Mouse (Mus musculus) macrophage (primary cell): Measurements from ENCODE around the gene Mbnl2. TPM values are rescaled to one million over a fixed set of nuclear protein-coding genes. Genes with fewer than 3 reads are reported as not detected.

Experiments
- H3K27ac ChIP-seq: fragments of 350-480 bp; formaldehyde crosslinking; 2 replicates; pipeline ENCODE4 v1.9.0; 2021
- H3K36me3 ChIP-seq: fragments of 350-480 bp; formaldehyde crosslinking; 2 replicates; pipeline ENCODE4 v1.9.0; 2021; ENCODE audit errors: inconsistent target
- H3K4me3 ChIP-seq: fragments of 350-480 bp; formaldehyde crosslinking; 2 replicates; pipeline ENCODE4 v1.9.0; 2021; ENCODE audit errors: inconsistent target
- H3K79me2 ChIP-seq: fragments of 350-480 bp; formaldehyde crosslinking; 2 replicates; pipeline ENCODE4 v1.9.0; 2021; ENCODE audit errors: inconsistent target
- WGBS: methylation state at CpG from one replicate; pipeline ENCODE4 v1.1.7; 2026; ENCODE audit warnings: inconsistent platforms; ENCODE audit not compliant: missing documents; 5-methylcytosine and 5-hydroxymethylcytosine counted together
- polyA plus RNA-seq: library from polyadenylated mRNA; stranded (reverse); fragments of 250-400 nt; gene quantifications from 3 replicates; pipeline ENCODE4 v1.2.4, GENCODE M21; 2018; ENCODE audit warnings: inconsistent platforms

The Mbnl2 gene
- polyA plus RNA-seq, 1 experiment from 2014 or later, result 126 TPM

- H3K27ac ChIP-seq, result no peak overlapping the region
- H3K4me3 ChIP-seq, result no peak overlapping the region
- WGBS, result 85% methylated on average over 7 of the region's 7 CpGs
- H3K36me3 ChIP-seq, result peaks cover 14% of the 10 kb centered on the region; the same call in 1 of the 2 replicates
- peaks cover 100% of the 10 kb centered on the region for H3K79me2 ChIP-seq
Observed at GRCm38 (mm10) chr14:120337731-120338462, 62.4 kb downstream of the Mbnl2 start.

GRCm38 (mm10) chr14:120338706-120339105, 63.2 kb downstream of the Mbnl2 start:
- peaks cover 12% of the 10 kb centered on the region; the same call in 1 of the 2 replicates for H3K36me3 ChIP-seq
- H3K27ac ChIP-seq, result no peak overlapping the region
- H3K4me3 ChIP-seq, result no peak overlapping the region
- peaks cover 100% of the 10 kb centered on the region for H3K79me2 ChIP-seq
- 96% methylated on average over 3 of the region's 3 CpGs for WGBS

GRCm38 (mm10) chr14:120341912-120342311, 66.4 kb downstream of the Mbnl2 start:
- Histone ChIP-seq H3K4me3 (no peak overlapping the region), H3K36me3 (peaks cover 10% of the 10 kb centered on the region; the same call in 1 of the 2 replicates), H3K27ac (no peak overlapping the region), H3K79me2 (peaks cover 100% of the 10 kb centered on the region)
- 53% methylated on average over 6 of the region's 6 CpGs for WGBS

GRCm38 (mm10) chr14:120342321-120342720, 66.9 kb downstream of the Mbnl2 start:
- H3K27ac ChIP-seq, result no peak overlapping the region
- peaks cover 100% of the 10 kb centered on the region for H3K79me2 ChIP-seq
- no peak overlapping the region for H3K4me3 ChIP-seq
- H3K36me3 ChIP-seq, result 0 out of 2 replicates have a peak, but pooled peaks cover 10% of the 10 kb centered on the region
- 96% methylated on average over 7 of the region's 7 CpGs for WGBS

GRCm38 (mm10) chr14:120344641-120345040, 69.2 kb downstream of the Mbnl2 start:
- Histone ChIP-seq H3K79me2 (peaks cover 100% of the 10 kb centered on the region), H3K36me3 (peaks cover 14% of the 10 kb centered on the region; the same call in 1 of the 2 replicates)
- 69% methylated on average over 4 of the region's 4 CpGs for WGBS

GRCm38 (mm10) chr14:120347410-120348315, 72.2 kb downstream of the Mbnl2 start:
- Histone ChIP-seq H3K36me3 (peaks cover 14% of the 10 kb centered on the region; the same call in 1 of the 2 replicates), H3K79me2 (peaks cover 100% of the 10 kb centered on the region), H3K4me3 (no peak overlapping the region), H3K27ac (no peak overlapping the region)
- 49% methylated on average over 11 of the region's 11 CpGs for WGBS

More at GRCm38 (mm10) chr14:120344641-120345040, 69.2 kb downstream of the Mbnl2 start:
- H3K4me3 ChIP-seq, result no peak overlapping the region
- no peak overlapping the region for H3K27ac ChIP-seq

GRCm38 (mm10) chr14:120349332-120349731, 73.9 kb downstream of the Mbnl2 start:
- Histone ChIP-seq H3K79me2 (peaks cover 100% of the 10 kb centered on the region), H3K27ac (no peak overlapping the region), H3K4me3 (no peak overlapping the region), H3K36me3 (peaks cover 14% of the 10 kb centered on the region; the same call in 1 of the 2 replicates)
- 98% methylated on average over 4 of the region's 4 CpGs for WGBS

- Histone ChIP-seq H3K27ac (no peak overlapping the region), H3K4me3 (no peak overlapping the region), H3K36me3 (peaks cover 4% of the 10 kb centered on the region; the same call in 1 of the 2 replicates), H3K79me2 (peaks cover 100% of the 10 kb centered on the region)
- 58% methylated on average over 13 of the region's 14 CpGs for WGBS
Observed at GRCm38 (mm10) chr14:120352136-120352843, 76.8 kb downstream of the Mbnl2 start.

GRCm38 (mm10) chr14:120353211-120353610, 77.7 kb downstream of the Mbnl2 start:
- WGBS, result 97% methylated on average over 9 of the region's 11 CpGs

GRCm38 (mm10) chr14:120354595-120354994, 79.1 kb downstream of the Mbnl2 start:
- Histone ChIP-seq H3K36me3 (no peaks in the 10 kb centered on the region), H3K79me2 (peaks cover 100% of the 10 kb centered on the region), H3K27ac (no peak overlapping the region), H3K4me3 (no peak overlapping the region)
- WGBS, result 76% methylated on average over 6 of the region's 6 CpGs

More at GRCm38 (mm10) chr14:120353211-120353610, 77.7 kb downstream of the Mbnl2 start:
- H3K4me3 ChIP-seq, result no peak overlapping the region
- H3K36me3 ChIP-seq, result peaks cover 4% of the 10 kb centered on the region; the same call in 1 of the 2 replicates
- no peak overlapping the region for H3K27ac ChIP-seq
- peaks cover 100% of the 10 kb centered on the region for H3K79me2 ChIP-seq

GRCm38 (mm10) chr14:120355040-120355741, 79.7 kb downstream of the Mbnl2 start:
- 53% methylated on average over 14 of the region's 14 CpGs for WGBS
- Histone ChIP-seq H3K36me3 (no peaks in the 10 kb centered on the region), H3K79me2 (peaks cover 100% of the 10 kb centered on the region), H3K4me3 (no peak overlapping the region), H3K27ac (no peak overlapping the region)

GRCm38 (mm10) chr14:120355742-120356440, 80.4 kb downstream of the Mbnl2 start:
- H3K36me3 ChIP-seq, result no peaks in the 10 kb centered on the region
- no peak overlapping the region for H3K27ac ChIP-seq
- no peak overlapping the region for H3K4me3 ChIP-seq
- peaks cover 100% of the 10 kb centered on the region for H3K79me2 ChIP-seq
- WGBS, result 94% methylated on average over 10 of the region's 10 CpGs
